12 mouse cellular contexts compared by ENCODE assay signal in the genomic region with DNA sequence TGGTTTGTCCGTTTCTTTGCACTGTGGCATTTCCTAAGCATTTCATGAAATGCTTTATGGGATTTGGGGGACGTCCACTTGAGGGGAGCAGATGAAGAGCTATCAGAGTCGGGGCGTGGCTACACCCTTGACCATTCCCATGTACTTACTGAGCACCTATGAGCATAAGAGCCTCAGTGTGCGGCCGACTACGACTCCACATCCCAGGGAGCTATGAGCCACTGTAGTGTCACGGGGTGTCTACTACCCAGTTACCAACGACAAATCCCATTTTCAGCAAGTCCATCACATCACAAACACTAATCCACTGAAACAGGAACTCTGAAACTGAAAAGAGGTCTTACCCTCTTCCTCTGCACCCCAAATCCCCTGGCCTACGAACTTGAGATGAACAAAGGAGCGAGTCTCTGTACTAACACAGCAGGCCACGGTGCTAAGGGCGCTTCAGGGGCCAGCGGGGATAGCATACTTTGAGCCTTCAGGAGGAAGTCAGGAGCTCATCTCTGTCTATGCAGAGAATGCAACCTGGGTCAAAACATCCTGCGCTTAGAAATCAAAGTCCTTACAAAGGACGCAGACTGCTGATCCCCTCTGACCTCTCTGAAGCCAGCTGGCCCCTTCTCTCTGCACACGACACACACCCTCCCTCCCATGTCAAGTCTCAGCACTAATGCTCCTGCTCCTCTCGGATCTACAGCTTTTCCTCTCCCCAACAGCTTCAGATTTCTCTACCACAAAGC. TPM values are rescaled to one million over a fixed set of nuclear protein-coding genes. Genes with fewer than 3 reads are reported as not detected.
DNase-seq lines count a peak whose midpoint lies in the region; ATAC-seq and TF ChIP-seq lines count a peak whose summit lies in the region.
"Had no signal": no experiment of that assay in that cellular context is flagged by ENCODE, and none has a peak within 500 bp of the region (broad histone marks: within the 10 kb centered on the region; RNA-seq: fewer than 3 reads in every experiment).

No protein-coding gene starts in this region.

- TF ChIP-seq CTCF in hindbrain, postnatal 0 days (IDR thresholded peaks at IDR 0.05; ENCODE audit: low read depth), result no peak

- H3K4me3 ChIP-seq in hindbrain, embryonic 11.5 days (ENCODE audit: low read depth, low read length), result no peak overlapping the region
- no peak overlapping the region for H3K4me3 ChIP-seq in hindbrain, postnatal 0 days (ENCODE audit: low read length)
- H3K4me3 ChIP-seq in midbrain, embryonic 12.5 days, result no peak overlapping the region
- H3K4me3 ChIP-seq in midbrain, embryonic 14.5 days (replicated peaks; ENCODE audit: low read depth, low read length), result no peak overlapping the region
- 0 out of 2 replicates have a peak overlapping the region, but pooled peaks have one; percentile 4 for H3K4me3 ChIP-seq in midbrain, embryonic 13.5 days (replicated peaks)
- H3K4me3 ChIP-seq: embryonic facial prominence, embryonic 15.5 days; limb, embryonic 15.5 days had no signal

- H3K4me1 ChIP-seq in hindbrain, embryonic 11.5 days (replicated peaks; ENCODE audit: control insufficient read depth, insufficient read depth, low read length), result no peaks in the 10 kb centered on the region
- H3K4me1 ChIP-seq in hindbrain, postnatal 0 days (ENCODE audit: insufficient read depth, low read length), result peaks cover 24% of the 10 kb centered on the region
- peaks cover 43% of the 10 kb centered on the region for H3K4me1 ChIP-seq in midbrain, embryonic 12.5 days
- peaks cover 40% of the 10 kb centered on the region for H3K4me1 ChIP-seq in midbrain, embryonic 14.5 days (ENCODE audit: control insufficient read depth, insufficient read depth, low read length)
- peaks cover 58% of the 10 kb centered on the region for H3K4me1 ChIP-seq in midbrain, embryonic 13.5 days (replicated peaks)

- no peak overlapping the region for H3K27ac ChIP-seq in hindbrain, embryonic 11.5 days (ENCODE audit: low read depth, low read length)
- no peak overlapping the region for H3K27ac ChIP-seq in hindbrain, postnatal 0 days
- peak overlapping the region; percentile 8; the same call in 1 of the 2 replicates for H3K27ac ChIP-seq in midbrain, embryonic 12.5 days (replicated peaks)
- no peak overlapping the region; the same call in 1 of the 2 replicates for H3K27ac ChIP-seq in midbrain, embryonic 14.5 days (replicated peaks; ENCODE audit: low read depth, low read length)
- H3K27ac ChIP-seq in midbrain, embryonic 13.5 days, result peak overlapping the region; percentile 62
- H3K27ac ChIP-seq: embryonic facial prominence, embryonic 15.5 days; limb, embryonic 15.5 days had no signal

- no peaks in the 10 kb centered on the region for H3K36me3 ChIP-seq in hindbrain, embryonic 11.5 days (ENCODE audit: control insufficient read depth, insufficient read depth, low read length)
- H3K36me3 ChIP-seq in hindbrain, postnatal 0 days (ENCODE audit: insufficient read depth, low read length), result no peaks in the 10 kb centered on the region
- peaks cover 9% of the 10 kb centered on the region; the same call in 1 of the 2 replicates for H3K36me3 ChIP-seq in midbrain, embryonic 12.5 days
- H3K36me3 ChIP-seq in midbrain, embryonic 14.5 days (ENCODE audit: control insufficient read depth, insufficient read depth, low read length), result no peaks in the 10 kb centered on the region
- H3K36me3 ChIP-seq in midbrain, embryonic 13.5 days, result 0 out of 2 replicates have a peak, but pooled peaks cover 4% of the 10 kb centered on the region
- H3K36me3 ChIP-seq: embryonic facial prominence, embryonic 15.5 days; limb, embryonic 15.5 days had no signal

- no peak overlapping the region for H3K4me2 ChIP-seq in hindbrain, embryonic 11.5 days (replicated peaks; ENCODE audit: low read depth, low read length)
- H3K4me2 ChIP-seq in hindbrain, postnatal 0 days (ENCODE audit: low read depth, low read length), result no peak overlapping the region
- H3K4me2 ChIP-seq in midbrain, embryonic 12.5 days (replicated peaks), result peak overlapping the region; percentile 29
- no peak overlapping the region for H3K4me2 ChIP-seq in midbrain, embryonic 14.5 days (ENCODE audit: low read length)
- peak overlapping the region; percentile 29 for H3K4me2 ChIP-seq in midbrain, embryonic 13.5 days (replicated peaks)
- H3K4me2 ChIP-seq: embryonic facial prominence, embryonic 15.5 days; limb, embryonic 15.5 days had no signal

- H3K9ac ChIP-seq in hindbrain, embryonic 11.5 days (ENCODE audit: low read depth, low read length), result no peak overlapping the region
- no peak overlapping the region for H3K9ac ChIP-seq in hindbrain, postnatal 0 days (replicated peaks; ENCODE audit: low read length)
- H3K9ac ChIP-seq in midbrain, embryonic 12.5 days (replicated peaks), result no peak overlapping the region
- H3K9ac ChIP-seq in midbrain, embryonic 14.5 days (replicated peaks; ENCODE audit: low read length), result no peak overlapping the region
- H3K9ac ChIP-seq in midbrain, embryonic 13.5 days (replicated peaks), result peak overlapping the region; percentile 36
- H3K9ac ChIP-seq: embryonic facial prominence, embryonic 15.5 days; limb, embryonic 15.5 days had no signal

- DNase-seq in embryo, embryonic 10 days (ENCODE audit: low spot score), result peak; percentile 67
- no peak for DNase-seq in embryo, embryonic 11 days
- peak; percentile 21 for DNase-seq in hindbrain, embryonic 11.5 days (ENCODE audit: low spot score)
- DNase-seq in hindbrain, postnatal 0 days (ENCODE audit: low spot score), result no peak
- DNase-seq in midbrain, embryonic 14.5 days, result no peak
- DNase-seq in urinary bladder, postnatal 10 days (ENCODE audit: low spot score), result no peak
- DNase-seq: cerebellum, adult 8-10 months; kidney, postnatal 14 days had no signal

- no peaks in the 10 kb centered on the region for H3K27me3 ChIP-seq in hindbrain, embryonic 11.5 days (ENCODE audit: control insufficient read depth, insufficient read depth, low read length)
- no peaks in the 10 kb centered on the region for H3K27me3 ChIP-seq in hindbrain, postnatal 0 days (ENCODE audit: insufficient read depth, low read length)
- H3K27me3 ChIP-seq in midbrain, embryonic 12.5 days, result no peaks in the 10 kb centered on the region
- H3K27me3 ChIP-seq in midbrain, embryonic 14.5 days (ENCODE audit: control insufficient read depth, insufficient read depth, low read length), result no peaks in the 10 kb centered on the region
- H3K27me3 ChIP-seq in midbrain, embryonic 13.5 days, result no peaks in the 10 kb centered on the region
- H3K27me3 ChIP-seq: embryonic facial prominence, embryonic 15.5 days; limb, embryonic 15.5 days had no signal

- no peak for ATAC-seq in hindbrain, embryonic 11.5 days (ENCODE audit: low FRiP score)
- no peak for ATAC-seq in hindbrain, postnatal 0 days
- no peak; the same call in 1 of the 2 replicates for ATAC-seq in midbrain, embryonic 12.5 days (ENCODE audit: low FRiP score, low read depth)
- no peak for ATAC-seq in midbrain, embryonic 14.5 days (ENCODE audit: low FRiP score, low TSS enrichment)
- ATAC-seq in midbrain, embryonic 13.5 days, result no peak

- H3K9me3 ChIP-seq in hindbrain, embryonic 11.5 days (ENCODE audit: control insufficient read depth, low read length), result no peaks in the 10 kb centered on the region
- no peaks in the 10 kb centered on the region for H3K9me3 ChIP-seq in hindbrain, postnatal 0 days (ENCODE audit: low read length)
- H3K9me3 ChIP-seq in midbrain, embryonic 12.5 days, result no peaks in the 10 kb centered on the region
- no peaks in the 10 kb centered on the region for H3K9me3 ChIP-seq in midbrain, embryonic 14.5 days (ENCODE audit: control insufficient read depth, low read length)
- H3K9me3 ChIP-seq in midbrain, embryonic 13.5 days, result no peaks in the 10 kb centered on the region
- H3K9me3 ChIP-seq: embryonic facial prominence, embryonic 15.5 days; limb, embryonic 15.5 days had no signal

- 51% methylated on average over 18 of the region's 18 CpGs for WGBS in hindbrain, embryonic 11.5 days
- WGBS in hindbrain, postnatal 0 days, result 50% methylated on average over 18 of the region's 18 CpGs
- WGBS in midbrain, embryonic 12.5 days, result 22% methylated on average over 18 of the region's 18 CpGs
- 22% methylated on average over 18 of the region's 18 CpGs for whole genome bisulfite sequencing in midbrain, embryonic 14.5 days
- 24% methylated on average over 18 of the region's 18 CpGs for WGBS in midbrain, embryonic 13.5 days

RNA-seq across cellular contexts. Expression of gene Wdfy3, which starts 6.5 kb away (rescaled TPM):
- polyA plus RNA-seq in hindbrain, embryonic 11.5 days (2014; fragmentation: Nextera tagmentation; extraction: Ambion mirVana), result 25.9 and 33.2 TPM in 2 replicates
- 83.5 and 88.4 TPM in 2 replicates for total RNA-seq in hindbrain, postnatal 0 days (2014; rRNA removed)
- 15.8 and 16.0 TPM in 2 replicates for polyA plus RNA-seq in hindbrain, postnatal 0 days (2015; fragmentation: Nextera tagmentation; extraction: Ambion mirVana)
- 43.3 TPM in 2 replicates for polyA plus RNA-seq in midbrain, embryonic 12.5 days (2016; fragmentation: Nextera tagmentation; extraction: Ambion mirVana)
- polyA plus RNA-seq in midbrain, embryonic 14.5 days (2014; fragmentation: Nextera tagmentation; extraction: Ambion mirVana), result 34.5 and 41.5 TPM in 2 replicates
- polyA plus RNA-seq in midbrain, embryonic 13.5 days (2015; fragmentation: Nextera tagmentation; extraction: Ambion mirVana), result 30.0 and 33.6 TPM in 2 replicates

Comparison
In these comparisons a context has a peak if more than half of its experiments do, and no peak if none do; other contexts are left out.
1. DNase-seq: peak in embryo, embryonic 10 days (single experiment) and hindbrain, embryonic 11.5 days (single experiment); none in embryo, embryonic 11 days (single experiment), hindbrain, postnatal 0 days (single experiment), midbrain, embryonic 14.5 days (single experiment) and urinary bladder, postnatal 10 days (single experiment).
2. H3K27ac ChIP-seq: peak in midbrain, embryonic 12.5 days (single experiment) and midbrain, embryonic 13.5 days (single experiment); none in hindbrain, embryonic 11.5 days (single experiment), hindbrain, postnatal 0 days (single experiment) and midbrain, embryonic 14.5 days (single experiment).
3. H3K4me2 ChIP-seq: peak in midbrain, embryonic 12.5 days (single experiment) and midbrain, embryonic 13.5 days (single experiment); none in hindbrain, embryonic 11.5 days (single experiment), hindbrain, postnatal 0 days (single experiment) and midbrain, embryonic 14.5 days (single experiment).